Comparison of ENCODE assay signal across 8 mouse cellular contexts in the genomic region with DNA sequence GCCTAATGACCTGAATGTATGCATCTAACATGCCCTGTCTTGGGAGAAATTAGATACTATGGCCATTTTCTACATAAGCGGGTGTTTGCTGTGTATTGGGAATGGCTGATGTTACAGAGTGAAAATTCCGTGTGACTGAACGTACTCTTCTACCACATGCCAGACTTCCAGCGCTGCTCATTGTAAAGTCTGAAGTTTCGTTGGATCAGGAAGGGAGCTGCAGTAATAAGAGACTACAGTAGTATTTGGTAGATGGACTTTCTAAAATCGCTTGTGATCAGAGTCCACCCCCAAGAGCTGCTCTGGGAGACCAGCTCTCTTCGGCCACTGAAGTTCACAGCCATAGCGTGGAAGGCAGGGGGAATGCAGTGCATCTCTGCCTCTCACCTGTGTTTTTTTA. TPM values are rescaled to one million over a fixed set of nuclear protein-coding genes. Genes with fewer than 3 reads are reported as not detected.
DNase-seq lines count a peak whose midpoint lies in the region; ATAC-seq and TF ChIP-seq lines count a peak whose summit lies in the region.

No protein-coding gene starts in this region.

- 2% methylated on average over 8 of the region's 8 CpGs for WGBS in thymus, adult 2 months
- under 1% methylated on average over 8 of the region's 8 CpGs for WGBS in liver, embryonic 11.5 days

- H3K36me3 ChIP-seq in thymus, adult 2 months (ENCODE audit: control insufficient read depth, insufficient read depth, low read length): peaks cover 6% of the 10 kb centered on the region
- H3K36me3 ChIP-seq in liver, embryonic 11.5 days (ENCODE audit: control insufficient read depth, insufficient read depth, low read length): peaks cover 23% of the 10 kb centered on the region

- H3K4me1 ChIP-seq in thymus, adult 2 months (replicated peaks; ENCODE audit: control insufficient read depth, insufficient read depth, low read length): peaks cover 3% of the 10 kb centered on the region; the same call in 1 of the 2 replicates
- H3K4me1 ChIP-seq in liver, embryonic 11.5 days (replicated peaks; ENCODE audit: control insufficient read depth, insufficient read depth, low read length): peaks cover 25% of the 10 kb centered on the region

- TF ChIP-seq CTCF in thymus, adult 2 months (IDR thresholded peaks at IDR 0.05; ENCODE audit: borderline replicate concordance, control insufficient read depth, extremely low read depth, insufficient read depth, low read length, poor library complexity): no peak

- ATAC-seq in liver, embryonic 11.5 days (replicated peaks; ENCODE audit: low FRiP score): no peak

- H3K4me3 ChIP-seq in thymus, adult 2 months (ENCODE audit: control insufficient read depth, insufficient read depth, low read length): peak overlapping the region; percentile 41
- H3K4me3 ChIP-seq in liver, embryonic 11.5 days (ENCODE audit: low read depth, low read length): peak overlapping the region; percentile 94

- H3K9ac ChIP-seq in liver, embryonic 11.5 days (ENCODE audit: low read depth, low read length): peak overlapping the region; percentile 99

- peak; percentile 16 for DNase-seq in embryo, embryonic 11.5 days (ENCODE audit: low read depth, low spot score)
- no peak for DNase-seq in embryo, embryonic 11 days
- DNase-seq in thymus, adult 2 months: no peak
- no peak for DNase-seq in thymus, postnatal 10 days (ENCODE audit: low spot score in 2 of 2)
- no peak for DNase-seq in liver, embryonic 11.5 days (ENCODE audit: low spot score)
- no peak for DNase-seq in right cerebral cortex, postnatal 25 days
- no peak for DNase-seq in spleen, postnatal 36 days (ENCODE audit: low spot score in 2 of 2)
- no peak for DNase-seq in retina, embryonic 14.5 days (ENCODE audit: low spot score)

- no peaks in the 10 kb centered on the region for H3K9me3 ChIP-seq in liver, embryonic 11.5 days (ENCODE audit: control insufficient read depth, low read length)

- no peaks in the 10 kb centered on the region for H3K27me3 ChIP-seq in thymus, adult 2 months (ENCODE audit: control insufficient read depth, insufficient read depth, low read length)
- no peaks in the 10 kb centered on the region for H3K27me3 ChIP-seq in liver, embryonic 11.5 days (replicated peaks; ENCODE audit: control insufficient read depth, insufficient read depth, low read length)

- H3K4me2 ChIP-seq in liver, embryonic 11.5 days: peak overlapping the region; percentile 88

- TF ChIP-seq POLR2A in thymus, adult 2 months (IDR thresholded peaks at IDR 0.05; ENCODE audit: control insufficient read depth, extremely low read depth, insufficient read depth, low read length, poor library complexity): no peak

- no peak overlapping the region for H3K27ac ChIP-seq in thymus, adult 2 months (ENCODE audit: control insufficient read depth, insufficient read depth, low read length)
- H3K27ac ChIP-seq in liver, embryonic 11.5 days (ENCODE audit: low read depth, low read length): peak overlapping the region; percentile 96

RNA-seq across cellular contexts. Expression of gene Dut, which starts 1.3 kb away (rescaled TPM):
- 78.6 and 107 TPM in 2 replicates for polyA plus RNA-seq in thymus, adult 2 months (2012; rRNA removed)
- 334 and 345 TPM in 2 replicates for polyA plus RNA-seq in liver, embryonic 11.5 days (2014; fragmentation: Nextera tagmentation; extraction: Ambion mirVana)
